Mouse (Mus musculus): ENCODE measurements around the gene Pole3. TPM values are rescaled to one million over a fixed set of nuclear protein-coding genes. Genes with fewer than 3 reads are reported as not detected.

Pole3 gene
- polyA plus RNA-seq (2012; rRNA removed) = 7.0 and 9.4 TPM in 2 replicates

DNA sequence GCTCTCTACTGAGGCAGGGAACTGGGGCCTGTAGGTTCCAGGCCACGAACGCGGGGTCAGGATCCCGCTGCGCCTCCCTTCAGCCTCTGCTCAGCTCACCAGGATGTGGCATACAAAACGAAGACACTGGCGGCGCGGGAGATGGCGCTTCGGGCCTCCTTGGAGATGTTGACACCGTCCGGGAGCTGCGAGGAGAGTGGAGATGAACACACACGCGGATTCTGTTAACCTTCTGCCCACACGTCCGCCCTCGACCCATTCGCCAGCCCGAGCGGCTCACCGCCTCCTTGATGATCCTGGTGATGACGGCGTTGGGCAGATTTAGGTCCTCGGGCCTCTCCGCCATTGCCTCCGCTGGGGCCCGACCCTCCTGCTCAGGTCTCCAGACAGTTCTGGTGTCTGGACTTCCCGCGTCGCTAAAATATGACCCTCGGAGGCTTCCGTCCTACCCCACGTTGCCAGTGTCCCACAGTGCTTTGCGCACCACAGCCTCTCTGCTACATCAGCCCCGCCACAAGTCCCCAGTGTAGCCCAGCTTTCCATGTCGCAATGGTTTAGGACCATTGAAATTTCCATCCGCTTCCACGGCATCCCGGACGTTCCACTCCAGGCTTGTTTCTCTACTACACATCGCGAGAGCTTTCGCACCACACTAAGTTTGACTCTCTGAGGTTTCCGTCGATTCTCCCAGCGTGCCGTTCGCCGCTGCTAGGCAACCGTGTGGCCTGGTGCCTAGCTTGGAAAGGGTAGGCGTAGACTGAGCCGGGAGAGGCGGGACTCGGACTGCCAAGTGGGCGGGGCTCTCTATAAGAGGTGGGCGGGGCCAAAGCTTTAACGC is at the start of gene Pole3, which contains the start of gene 4933430I17Rik:
Gene Pole3 (minus strand): TSS at position 418 of the 838 bp plus-strand sequence.
Gene 4933430I17Rik (plus strand): TSS at position 719 of the 838 bp plus-strand sequence.

GRCm38 (mm10) chr4:62559797-62560329 is 35.0 kb upstream of the Pole3 start, which contains the start of gene Rgs3:
Rgs3 (plus strand) TSS chr4:62559847.

DNA sequence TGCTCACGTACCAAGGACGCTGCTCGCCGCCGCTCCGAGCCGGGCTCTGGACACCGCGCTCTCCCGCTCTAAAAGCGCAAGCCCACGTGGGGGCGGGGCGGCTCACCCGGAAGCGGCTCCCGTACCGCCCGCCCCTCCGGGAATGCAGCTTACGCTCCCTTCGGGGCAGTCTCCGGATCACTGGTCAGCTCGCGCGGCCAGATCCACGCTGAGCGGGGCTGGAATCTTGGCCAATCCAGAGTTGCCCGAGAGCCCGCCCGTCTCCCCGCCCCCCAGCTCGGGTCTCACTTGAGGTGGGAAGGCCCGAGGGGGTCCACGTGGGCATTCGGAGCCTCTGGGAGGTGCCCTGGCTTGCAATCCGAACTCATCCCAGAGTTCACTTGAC is 5.0 kb downstream of the Pole3 start, which contains the start of gene Alad:
Gene Alad (minus strand): TSS at position 70 of the 385 bp plus-strand sequence.

DNA sequence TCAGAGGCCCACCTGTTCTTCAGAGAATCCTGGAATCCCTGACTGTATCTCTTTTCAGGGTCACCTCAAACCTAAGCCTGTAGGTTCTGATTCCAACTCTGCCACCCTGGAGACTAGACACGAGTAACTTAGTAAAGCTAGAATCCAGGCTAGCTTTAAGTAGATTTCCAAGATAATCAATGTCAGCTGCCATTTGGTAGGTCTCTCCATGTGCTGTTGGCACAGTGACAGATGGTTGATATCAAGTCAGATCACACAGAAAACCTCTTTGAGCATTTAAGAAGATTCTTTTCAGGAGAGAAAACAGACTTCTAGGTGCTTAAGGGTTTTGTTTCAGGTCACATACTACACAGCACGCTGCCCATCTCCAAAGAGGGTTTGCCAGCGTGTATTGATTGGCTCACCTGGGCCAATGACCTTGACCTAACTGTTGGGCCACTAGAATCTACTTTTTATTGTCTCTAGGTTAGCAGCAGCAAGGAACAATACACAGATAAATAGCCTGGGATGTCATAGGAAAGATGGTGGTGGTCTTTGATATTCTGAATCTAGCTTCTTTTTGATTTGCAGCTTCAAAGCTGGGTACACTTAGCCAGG is 21.4 kb downstream of the Pole3 start, which contains the start of gene Hdhd3:
Gene Hdhd3 (minus strand): TSS at position 94 of the 597 bp plus-strand sequence.

DNA sequence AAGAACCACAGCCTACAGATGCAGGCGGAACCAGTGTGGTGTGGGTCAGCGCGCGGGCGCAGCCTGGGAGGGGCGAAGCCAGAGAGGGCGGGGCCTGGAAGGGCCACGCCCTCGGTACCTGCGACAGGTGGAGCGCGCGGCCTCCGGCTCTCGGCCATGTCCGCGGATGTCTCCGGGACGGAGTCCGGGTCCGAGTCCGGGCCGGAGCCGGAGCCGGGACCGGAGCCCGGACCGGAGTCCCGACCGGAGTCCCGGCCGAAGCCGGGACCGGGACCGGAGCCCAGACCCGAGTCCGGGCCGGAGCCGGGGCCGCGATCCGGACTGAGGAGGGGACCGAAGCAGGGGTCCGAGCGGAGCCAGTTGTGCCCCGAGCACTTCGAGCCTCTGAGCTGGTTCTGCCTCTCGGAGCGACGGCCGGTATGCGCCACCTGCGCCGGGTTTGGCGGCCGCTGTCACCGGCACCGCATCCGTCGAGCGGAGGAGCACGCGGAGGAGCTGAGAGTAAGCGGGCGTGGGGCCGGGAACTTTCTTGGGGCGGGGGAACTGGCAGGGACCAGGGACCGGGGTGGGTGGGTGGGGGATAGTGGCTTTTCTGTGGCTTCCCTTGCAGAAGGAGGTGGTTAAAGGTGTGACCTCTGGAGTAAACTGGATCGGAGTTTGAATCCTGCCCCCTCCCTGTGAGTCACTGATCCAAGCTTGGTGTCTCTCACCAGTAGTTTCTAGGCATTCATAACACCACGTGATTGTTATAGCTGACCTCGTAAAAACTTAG is 44.7 kb downstream of the Pole3 start, which contains the start of gene Bspry:
Gene Bspry (plus strand): TSS at position 117 of the 772 bp plus-strand sequence.

Other genes with a start within 250 kb of the Pole3 start
- 24.1 and 25.5 TPM in 2 replicates for gene Fkbp15, start 164.5 kb downstream of the Pole3 start, polyA plus RNA-seq (2012; rRNA removed)
- gene Slc31a1, start 164.3 kb downstream of the Pole3 start, polyA plus RNA-seq (2012; rRNA removed) = 29.6 and 30.3 TPM in 2 replicates
- 13.9 and 15.7 TPM in 2 replicates for gene Cdc26, start 116.4 kb downstream of the Pole3 start, polyA plus RNA-seq (2012; rRNA removed)
- 5.9 and 6.0 TPM in 2 replicates for gene Prpf4, start 116.3 kb downstream of the Pole3 start, polyA plus RNA-seq (2012; rRNA removed)
- gene Rnf183, start 89.8 kb downstream of the Pole3 start, polyA plus RNA-seq (2012; rRNA removed) = 3.5 and 4.5 TPM in 2 replicates
- 3.1 and 4.3 TPM in 2 replicates for gene Wdr31, start 54.2 kb downstream of the Pole3 start, polyA plus RNA-seq (2012; rRNA removed)
- 276 and 292 TPM in 2 replicates for gene Bspry, start 45.0 kb downstream of the Pole3 start, polyA plus RNA-seq (2012; rRNA removed)
- gene Hdhd3, start 21.6 kb downstream of the Pole3 start, polyA plus RNA-seq (2012; rRNA removed) = 37.5 and 42.3 TPM in 2 replicates
- gene Alad, start 5.2 kb downstream of the Pole3 start, polyA plus RNA-seq (2012; rRNA removed) = 126 and 152 TPM in 2 replicates
- gene 4933430I17Rik, start 301 bp upstream of the Pole3 start, polyA plus RNA-seq (2012; rRNA removed) = 0.08 and 0.15 TPM in 2 replicates
- 52.4 and 53.0 TPM in 2 replicates for gene Rgs3, start 34.8 kb upstream of the Pole3 start, polyA plus RNA-seq (2012; rRNA removed)